Mouse (Mus musculus) adrenal gland, postnatal 36 days (tissue): ENCODE measurements at regions not wholly inside any gene's neighbourhood (a gene's known extent, or its start where the extent isn't known, plus 50 kb on each side); places are given as distances from the start of the nearest gene placed in this dataset.

ENCODE experiments used
- DNase-seq, 2 experiments: peaks; one replicate each; pipeline ENCODE4 v3.0.0; 2021; ENCODE audit warnings: mixed read lengths in 1 of 2

DNA sequence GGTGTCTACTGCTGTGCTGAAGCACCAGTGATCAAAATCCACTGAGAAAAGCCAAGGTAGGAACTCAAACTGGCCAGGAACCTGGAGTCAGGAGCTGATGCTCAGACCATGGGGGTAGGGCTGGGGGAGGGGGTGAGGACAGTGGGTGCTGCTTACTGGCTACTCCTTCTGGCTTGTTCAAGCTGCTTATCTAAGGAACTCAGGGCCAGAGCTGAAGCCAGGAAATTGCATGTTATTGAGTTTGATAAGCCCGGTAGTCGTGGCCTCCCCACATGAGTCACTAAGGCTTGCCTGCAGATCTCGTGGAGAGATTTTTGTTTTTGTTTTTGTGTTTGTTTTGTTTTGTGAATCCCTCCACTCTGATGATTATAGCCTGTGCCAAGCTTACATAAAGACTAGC is 65.9 kb downstream of the Tmem215 start:
- no peak for DNase-seq

DNA sequence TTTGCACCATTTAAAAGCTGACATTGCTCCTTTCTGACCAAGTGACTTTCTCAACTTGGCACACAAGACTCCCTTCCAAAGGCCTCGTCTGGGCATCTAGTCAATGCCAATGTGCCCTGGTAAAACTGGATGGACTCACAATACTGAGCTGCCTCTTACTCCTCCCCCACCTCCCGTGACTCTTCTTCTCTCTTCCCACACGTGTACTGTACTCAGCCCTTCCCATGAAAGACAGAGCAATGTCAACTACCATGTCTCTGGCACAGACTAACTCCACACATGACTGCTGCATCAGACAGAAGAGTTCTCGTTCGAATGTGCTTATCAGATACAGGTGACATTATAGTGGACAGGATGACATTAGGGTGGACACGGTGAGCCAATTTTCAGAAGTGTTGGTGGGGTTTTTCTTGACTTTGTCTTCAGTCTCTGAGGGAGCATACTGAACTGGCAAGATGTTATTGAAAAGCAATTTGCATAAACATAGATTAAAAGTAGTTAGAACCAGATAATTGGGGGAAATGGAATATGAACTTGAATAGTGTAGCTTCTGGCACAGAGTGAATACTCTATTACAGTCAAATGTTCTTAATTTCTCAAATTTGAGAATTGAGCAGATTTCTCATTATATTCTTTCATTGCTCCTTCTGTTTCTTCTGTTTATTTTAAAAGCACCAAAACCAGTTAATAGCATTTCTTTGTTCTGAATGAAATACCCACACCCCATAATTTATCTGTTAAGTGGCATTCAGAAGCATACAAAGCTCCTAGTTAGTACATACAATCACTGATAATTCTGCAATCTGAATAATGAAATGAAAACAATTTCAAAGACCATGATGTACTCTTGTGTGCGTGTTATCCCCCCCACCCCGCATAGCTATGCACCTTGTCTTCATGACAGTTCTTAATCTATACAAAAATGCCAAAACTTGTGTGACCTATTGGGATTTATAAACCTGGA is 71.4 kb downstream of the Tmem215 start:
- no peak for DNase-seq

DNA sequence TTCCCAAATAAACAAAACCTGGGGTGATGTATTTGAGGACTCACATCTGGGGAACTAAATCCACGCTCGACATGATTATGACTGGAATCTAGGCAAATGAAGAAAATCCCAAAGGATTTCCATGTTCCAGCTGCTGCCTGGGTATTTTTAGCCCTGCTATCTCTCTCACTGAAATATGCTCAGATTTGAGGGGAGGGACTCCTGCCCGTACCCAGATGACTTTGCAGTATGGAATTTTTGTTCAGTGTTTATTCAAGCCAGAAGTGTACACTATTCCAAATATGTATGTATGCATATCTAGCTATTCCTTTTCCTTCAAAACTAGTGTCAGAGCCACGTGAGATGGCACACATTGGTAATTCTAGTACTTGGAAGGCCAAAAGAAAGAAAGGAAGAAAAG is 72.1 kb downstream of the Tmem215 start:
- DNase-seq = no peak

DNA sequence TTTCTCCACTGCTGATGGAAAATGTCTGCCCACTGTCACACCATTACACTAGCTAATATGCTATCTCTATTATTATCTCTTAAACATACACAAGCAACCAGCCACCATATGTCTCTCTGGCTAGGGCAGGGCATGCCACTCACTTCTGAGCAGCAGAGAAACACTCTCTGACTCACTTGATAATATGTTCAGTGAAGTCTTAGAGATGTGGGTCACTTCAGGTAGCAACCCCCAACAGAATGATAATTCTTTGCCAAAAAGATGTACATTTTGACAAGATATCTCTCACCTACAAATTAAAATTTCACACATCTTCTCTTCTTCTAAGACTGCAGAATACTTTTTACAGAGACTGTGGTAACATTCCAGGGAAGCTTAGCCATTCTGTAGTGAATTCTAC is 72.8 kb downstream of the Tmem215 start:
- no peak for DNase-seq

DNA sequence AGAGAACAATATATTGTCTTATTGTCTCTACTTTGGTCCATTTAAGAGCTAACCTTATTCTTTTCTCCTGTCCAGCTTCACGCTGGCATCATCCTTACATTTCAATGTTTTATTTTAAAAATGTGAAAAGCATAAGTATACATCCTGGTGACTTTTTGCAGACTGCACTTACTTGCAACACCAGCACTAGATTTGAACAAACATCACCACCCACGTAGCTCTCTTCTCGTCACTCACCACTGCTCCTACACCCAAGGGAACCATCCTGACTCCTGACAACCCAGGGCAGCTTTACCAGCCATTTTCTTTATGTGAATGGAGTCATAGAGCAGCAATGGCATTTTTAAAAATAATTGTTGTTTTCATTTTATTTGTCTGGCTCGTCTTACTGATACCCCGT is 73.7 kb downstream of the Tmem215 start:
- no peak for DNase-seq

DNA sequence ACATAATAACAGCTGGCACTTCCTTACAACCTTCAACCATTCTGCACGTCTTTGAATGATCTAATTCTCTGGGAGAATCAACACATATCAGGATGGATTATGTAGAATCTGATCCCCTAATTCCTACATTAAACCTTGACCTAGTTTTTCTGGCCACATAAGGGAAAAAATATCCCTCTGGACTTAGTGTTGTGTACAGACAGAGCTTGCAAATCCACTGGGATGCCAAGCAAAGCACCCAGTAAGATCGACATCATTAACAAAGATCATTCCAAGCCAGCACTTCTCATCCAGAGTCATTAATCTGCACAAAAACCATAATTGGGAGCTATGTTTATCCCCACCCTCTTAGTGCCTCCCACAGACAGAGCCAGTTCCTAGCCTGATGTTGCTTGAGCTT is 87.8 kb downstream of the Tmem215 start:
- DNase-seq = no peak

DNA sequence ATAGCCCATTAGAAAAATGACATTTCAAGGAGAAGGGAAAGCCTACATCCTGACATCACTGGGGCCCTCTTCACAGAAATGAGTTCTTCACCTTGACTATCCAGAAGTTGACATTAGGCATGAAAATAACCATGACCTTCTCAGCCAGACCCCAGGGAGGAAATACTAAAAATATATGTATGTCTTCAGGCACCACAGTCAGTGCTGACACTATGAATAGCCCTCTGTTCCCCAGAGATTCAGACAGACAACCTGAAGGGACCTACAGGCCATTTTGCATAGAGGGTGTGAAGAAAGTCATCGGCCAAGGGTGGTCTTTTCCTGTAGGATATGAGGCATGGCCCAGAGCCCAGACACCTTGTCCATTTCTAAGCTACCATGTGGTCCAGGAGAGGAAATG is 101.3 kb downstream of the Tmem215 start:
- no peak for DNase-seq

DNA sequence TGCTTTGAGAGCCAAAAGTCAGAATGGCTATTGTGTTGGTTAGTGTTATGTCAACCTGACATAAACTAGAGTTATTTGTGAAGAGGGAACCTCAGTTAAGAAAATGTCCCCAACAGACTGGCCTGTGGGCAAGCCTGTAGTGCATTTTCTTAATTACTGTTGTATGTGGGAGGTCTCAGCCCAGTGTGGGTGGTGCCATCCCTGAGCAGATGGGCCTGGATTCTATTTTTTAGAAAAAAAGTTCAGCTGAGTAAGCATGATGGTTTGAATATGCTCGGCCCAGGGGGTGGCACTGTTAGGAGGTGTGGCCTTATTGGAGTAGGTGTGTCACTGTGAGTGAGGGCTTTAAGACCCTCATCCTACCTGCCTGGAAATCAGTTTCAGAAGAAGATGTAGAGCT is 104.0 kb downstream of the Tmem215 start:
- no peak for DNase-seq

DNA sequence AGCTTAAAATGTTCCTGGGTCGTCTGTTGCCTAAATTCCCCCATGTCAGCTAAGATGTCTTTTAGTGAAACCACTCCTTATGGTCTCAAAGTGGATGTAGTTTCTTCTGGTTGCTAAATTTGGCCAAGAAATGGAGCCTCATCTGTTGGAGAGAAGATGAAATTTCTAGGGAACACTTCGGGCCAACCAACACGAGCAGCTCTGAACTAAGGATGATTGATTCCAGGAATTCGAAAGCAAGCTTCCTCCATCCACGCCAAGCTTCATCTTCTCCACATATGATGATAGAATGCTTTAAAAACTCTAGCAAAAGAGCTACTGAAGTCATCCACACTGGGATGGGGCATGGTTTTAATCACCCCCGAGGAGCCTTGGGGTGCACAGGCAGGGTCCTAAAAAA is 112.5 kb downstream of the Tmem215 start:
- DNase-seq = no peak

DNA sequence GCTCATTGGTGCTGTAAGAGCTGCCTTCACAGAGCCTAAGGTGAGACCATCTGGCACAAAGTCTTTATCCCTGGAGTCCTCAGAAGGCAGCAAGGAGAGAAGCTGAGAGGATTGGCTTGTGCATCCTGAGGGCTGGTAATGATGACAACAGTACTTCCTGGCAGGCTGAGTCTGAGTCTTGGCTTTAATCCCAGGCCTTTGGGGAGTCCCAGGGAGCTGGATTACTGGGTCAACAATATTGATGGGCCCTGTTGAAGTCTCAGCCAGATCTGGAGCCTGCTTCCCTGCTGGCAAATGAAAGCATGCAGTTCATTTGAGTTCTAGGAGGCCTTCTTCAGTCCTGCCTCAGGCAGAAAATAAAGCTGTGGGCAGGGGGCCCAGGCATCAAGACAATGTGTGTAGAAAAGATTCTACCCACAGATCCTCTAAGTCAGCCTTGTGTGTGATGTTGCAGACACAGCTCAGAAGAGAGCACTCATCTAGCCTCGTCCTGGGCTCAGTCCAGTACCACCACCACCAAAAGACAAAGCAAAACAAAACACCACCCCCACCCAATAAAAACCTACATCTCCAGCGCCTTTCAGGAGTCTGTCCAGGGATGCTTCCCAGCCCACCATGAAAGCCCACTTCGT is 113.1 kb downstream of the Tmem215 start:
- peak; percentile 2 to 18 for DNase-seq

DNA sequence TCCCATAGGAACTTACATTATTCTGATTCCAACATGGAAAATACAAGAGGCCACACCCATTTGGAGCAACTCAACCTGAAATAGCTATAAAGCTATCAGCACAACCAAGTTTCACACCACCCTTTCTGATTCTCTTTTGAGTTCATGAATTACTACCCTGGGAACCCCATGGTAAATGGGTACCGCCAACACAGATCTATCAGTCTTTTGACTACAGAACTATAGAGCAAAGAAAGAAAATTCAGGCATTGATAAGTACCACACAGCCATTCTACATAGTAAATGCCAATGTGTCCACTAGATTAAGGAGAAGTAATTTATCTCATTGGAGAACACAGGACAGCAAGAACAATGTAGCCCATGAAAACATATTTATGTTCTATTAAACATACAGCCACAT is 114.1 kb downstream of the Tmem215 start:
- DNase-seq = no peak

DNA sequence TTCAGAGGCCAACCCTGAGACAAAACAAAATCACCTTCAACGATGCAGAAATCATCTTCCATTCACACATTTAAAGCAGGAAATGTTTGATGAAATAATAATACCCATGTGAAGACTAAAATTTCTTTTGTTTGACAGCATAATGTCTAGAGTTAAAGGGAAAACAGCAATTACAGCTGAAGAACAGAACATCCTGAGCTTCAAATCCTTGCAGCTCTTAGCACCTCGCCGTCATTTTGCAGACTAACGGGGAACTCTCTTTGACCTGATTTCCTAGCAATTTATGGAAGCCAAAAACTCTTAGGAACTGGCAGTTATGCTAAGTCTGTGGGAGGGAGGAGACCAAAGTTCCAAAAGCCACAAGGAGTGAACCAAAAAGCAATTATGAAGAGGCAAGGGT is 115.3 kb downstream of the Tmem215 start:
- no peak for DNase-seq

DNA sequence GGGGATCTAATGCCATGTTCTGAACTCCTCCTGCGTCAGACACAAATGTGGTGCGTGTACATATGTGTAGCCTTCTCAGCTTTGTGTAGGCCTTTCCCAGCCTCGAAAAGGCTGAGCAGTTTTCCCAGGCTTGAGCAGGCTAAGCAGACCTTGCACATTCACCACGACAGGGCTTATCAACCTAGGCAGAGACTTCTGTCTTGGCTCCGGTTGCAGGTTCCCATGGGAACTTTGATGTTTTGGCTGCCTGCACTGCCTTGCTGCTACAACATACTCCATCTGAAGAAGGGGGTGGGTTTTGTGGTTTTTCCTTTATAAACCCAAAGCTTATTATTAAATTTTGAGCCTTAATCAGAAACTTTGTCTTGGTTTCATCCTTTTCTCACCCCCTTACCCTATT is 109.2 kb downstream of the Aptx start:
- no peak for DNase-seq

DNA sequence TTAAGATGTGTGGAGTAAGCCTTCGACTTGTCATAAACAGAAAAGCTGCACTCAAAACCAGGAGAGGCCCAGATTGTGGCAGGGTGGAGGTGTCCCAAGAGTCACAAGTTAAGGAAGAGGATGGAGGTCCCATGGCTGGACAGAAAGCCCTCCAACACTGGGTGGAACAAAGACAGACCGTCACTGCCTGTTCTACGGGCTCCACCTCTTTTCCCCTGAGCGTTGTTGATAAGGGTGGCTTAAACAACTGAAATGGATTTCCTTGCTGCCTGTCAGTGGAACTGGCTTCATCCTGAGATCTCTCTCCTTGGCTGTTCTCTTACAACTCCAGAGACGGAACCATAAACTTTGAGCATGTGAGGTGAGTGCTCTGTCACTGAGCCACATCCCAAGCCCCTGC is 78.0 kb downstream of the Aptx start:
- no peak for DNase-seq

DNA sequence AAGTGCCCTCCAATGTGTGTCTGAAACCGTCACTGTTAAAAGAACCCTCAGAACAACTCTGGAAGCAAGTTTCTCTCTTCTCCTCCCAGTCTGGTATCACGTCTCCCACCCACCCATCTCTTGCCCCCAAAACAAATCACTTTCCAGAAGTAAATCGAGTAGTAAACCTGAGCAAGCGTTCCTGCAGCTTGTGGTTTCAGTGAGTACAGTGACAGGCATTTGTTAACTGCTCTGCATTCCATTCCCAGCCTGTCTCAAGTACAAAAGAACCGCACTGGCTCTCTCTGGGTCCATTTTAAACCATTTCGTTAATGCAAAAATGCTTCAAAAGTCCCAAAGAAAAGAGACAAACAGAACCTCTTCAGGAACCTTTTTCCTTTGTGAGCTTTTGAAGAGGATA is 77.1 kb downstream of the Aptx start:
- no peak for DNase-seq
